Mouse (Mus musculus) limb, embryonic 11.5 days (tissue): Measurements from ENCODE around the gene 3110040M04Rik. TPM values are rescaled to one million over a fixed set of nuclear protein-coding genes. Genes with fewer than 3 reads are reported as not detected.

Source experiments
- ATAC-seq: fragments of 200-750 bp; cut with Nextera tagmentation; 2 replicates; pipeline ENCODE4 v1.8.0; 2017; ENCODE audit warnings: low read depth; ENCODE audit not compliant: insufficient number of reproducible peaks, low FRiP score, low TSS enrichment
- DNase-seq: peaks from one replicate; pipeline ENCODE4 v3.0.0-alpha.2; 2015; ENCODE audit warnings: low spot score
- H3K27ac ChIP-seq: fragments of 300-500 bp; sonication (generic); replicated peaks from 2 replicates; pipeline ENCODE4 v1.5.1; 2014; ENCODE audit warnings: low read depth, mild to moderate bottlenecking, low read length
- H3K27me3 ChIP-seq: fragments of 300-500 bp; sonication (generic); 2 replicates; pipeline ENCODE4 v1.6.1; 2014; ENCODE audit warnings: mild to moderate bottlenecking, low read length, mixed read lengths; ENCODE audit not compliant: control insufficient read depth, insufficient read depth
- H3K36me3 ChIP-seq: fragments of 300-500 bp; sonication (generic); 2 replicates; pipeline ENCODE4 v1.6.1; 2014; ENCODE audit warnings: mild to moderate bottlenecking, low read length, moderate library complexity, mixed read lengths; ENCODE audit not compliant: control insufficient read depth, insufficient read depth
- H3K4me1 ChIP-seq: fragments of 300-500 bp; sonication (generic); 2 replicates; pipeline ENCODE4 v1.6.1; 2014; ENCODE audit warnings: low read length, mixed read lengths; ENCODE audit not compliant: control insufficient read depth, insufficient read depth
- H3K4me2 ChIP-seq: fragments of 300-500 bp; sonication (generic); 2 replicates; pipeline ENCODE4 v1.6.1; 2014; ENCODE audit warnings: low read depth, mild to moderate bottlenecking, moderate library complexity; ENCODE audit not compliant: severe bottlenecking
- H3K4me3 ChIP-seq: fragments of 300-500 bp; sonication (generic); 2 replicates; pipeline ENCODE4 v1.5.1; 2014; ENCODE audit warnings: low read depth, low read length
- H3K9ac ChIP-seq: fragments of 300-500 bp; sonication (generic); 2 replicates; pipeline ENCODE4 v1.6.1; 2014; ENCODE audit warnings: mild to moderate bottlenecking, low read length
- H3K9me3 ChIP-seq: fragments of 300-500 bp; sonication (generic); 2 replicates; pipeline ENCODE4 v1.6.1; 2016; ENCODE audit warnings: low read length; ENCODE audit not compliant: control insufficient read depth
- WGBS: fragments of 180-500 bp; shearing (Covaris S2); extraction: QIAGEN DNeasy Blood & Tissue Kit; methylation state at CpG from one replicate; pipeline ENCODE4 v1.1.7; 2014; 5-methylcytosine and 5-hydroxymethylcytosine counted together
- polyA plus RNA-seq: library from polyadenylated mRNA; unstranded; fragments of >200 nt; fragmentation: Nextera tagmentation; extraction: Ambion mirVana; gene quantifications from 2 replicates; pipeline ENCODE4 v1.2.1, GENCODE M21; 2014

Gene 3110040M04Rik
- polyA plus RNA-seq, 1 experiment from 2014 or later: not detected

DNA sequence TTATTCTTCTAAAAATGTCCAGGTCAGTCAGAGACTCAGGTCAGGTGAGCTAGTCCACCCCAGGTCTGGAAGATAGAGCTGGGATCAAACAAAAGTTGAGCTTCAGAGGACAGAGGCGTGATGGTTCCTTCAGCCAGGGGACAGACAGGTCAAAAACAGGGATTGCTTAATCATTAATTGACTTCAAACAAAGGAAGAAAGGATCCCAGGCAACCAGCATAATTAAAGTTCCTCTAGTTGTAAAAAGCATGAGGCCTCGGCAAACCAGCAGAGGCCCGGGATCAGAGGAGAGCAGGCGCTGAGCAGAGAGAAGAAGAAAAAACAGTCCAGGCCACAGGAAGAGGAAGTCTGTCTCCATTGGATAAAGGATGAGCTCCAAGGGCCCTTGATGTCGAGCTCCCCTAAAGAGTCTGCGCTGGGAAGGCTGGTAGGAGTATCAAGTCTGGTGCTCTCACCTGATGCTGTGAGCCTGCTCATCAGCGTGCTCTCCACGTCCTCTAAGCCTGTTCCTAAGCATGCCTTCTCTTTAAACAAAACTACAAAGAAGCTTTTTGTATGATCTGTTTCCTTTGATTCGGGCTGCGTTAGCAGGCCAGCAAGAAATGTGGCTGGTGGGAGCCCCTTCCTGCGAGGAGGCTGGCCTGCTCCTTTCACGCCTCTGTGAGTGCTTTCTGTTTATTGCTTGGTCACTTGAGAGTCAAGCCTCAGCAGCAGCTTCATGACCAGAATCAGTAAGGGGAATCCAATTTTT is 36.4 kb upstream of the 3110040M04Rik start:
- no peak for ATAC-seq
- Histone ChIP-seq H3K9ac (no peak overlapping the region), H3K4me1 (0 out of 2 replicates have a peak, but pooled peaks cover 3% of the 10 kb centered on the region), H3K27me3 (no peaks in the 10 kb centered on the region), H3K4me2 (no peak overlapping the region), H3K27ac (no peak overlapping the region), H3K36me3 (no peaks in the 10 kb centered on the region), H3K9me3 (no peaks in the 10 kb centered on the region), H3K4me3 (no peak overlapping the region)
- WGBS: 18% methylated on average over 12 of the region's 12 CpGs
- DNase-seq: peak; percentile 25

- Histone ChIP-seq H3K9me3 (no peaks in the 10 kb centered on the region), H3K4me1 (0 out of 2 replicates have a peak, but pooled peaks cover 3% of the 10 kb centered on the region), H3K4me3 (no peak overlapping the region), H3K36me3 (no peaks in the 10 kb centered on the region), H3K9ac (no peak overlapping the region), H3K4me2 (no peak overlapping the region), H3K27ac (no peak overlapping the region), H3K27me3 (no peaks in the 10 kb centered on the region)
- DNase-seq (no peak), ATAC-seq (no peak)
- 66% methylated on average over 3 of the region's 3 CpGs for WGBS
Measured at GRCm38 (mm10) chr1:151168637-151169036, 35.3 kb upstream of the 3110040M04Rik start.

DNA sequence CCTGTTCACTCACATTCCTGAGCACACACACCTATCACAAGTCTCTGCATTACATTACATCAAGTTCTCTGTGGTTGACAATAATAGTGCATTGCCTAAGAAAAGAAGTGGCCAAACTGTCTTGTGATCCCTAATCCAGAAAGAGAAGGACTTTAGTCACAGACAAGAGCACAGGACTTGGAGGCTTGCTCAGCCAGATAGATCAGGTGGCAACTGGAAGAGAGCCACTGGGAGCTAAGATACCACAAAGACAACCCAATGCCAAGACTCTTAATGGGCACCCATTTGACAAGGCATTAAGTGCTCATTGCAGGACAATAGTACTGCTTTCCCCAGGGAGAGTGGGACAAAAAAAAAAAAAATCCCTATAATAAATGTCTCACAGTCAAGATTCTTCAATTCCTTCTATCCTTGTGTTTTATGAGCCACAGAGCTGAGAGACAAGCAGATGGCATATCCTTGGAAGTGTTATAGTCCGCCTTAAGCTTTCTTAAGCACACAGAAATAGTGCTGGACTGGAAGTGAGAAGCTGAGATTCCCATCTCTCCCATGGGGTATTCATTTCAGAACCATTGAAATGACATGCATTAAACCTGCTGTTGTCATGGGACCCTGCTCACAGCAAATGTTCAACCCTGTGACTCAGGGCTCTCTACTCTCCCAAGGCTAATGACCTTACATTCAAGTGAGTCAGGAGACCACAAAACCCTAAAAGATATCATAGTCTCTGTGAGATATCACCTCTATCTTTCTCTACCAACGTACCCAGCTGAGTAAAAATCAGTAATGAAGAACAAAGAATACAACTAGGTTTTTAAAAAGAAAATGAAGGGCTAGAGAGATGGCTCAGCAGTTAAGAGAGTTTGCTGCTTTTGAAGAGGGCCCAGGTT is 32.1 kb upstream of the 3110040M04Rik start:
- DNase-seq: no peak

DNA sequence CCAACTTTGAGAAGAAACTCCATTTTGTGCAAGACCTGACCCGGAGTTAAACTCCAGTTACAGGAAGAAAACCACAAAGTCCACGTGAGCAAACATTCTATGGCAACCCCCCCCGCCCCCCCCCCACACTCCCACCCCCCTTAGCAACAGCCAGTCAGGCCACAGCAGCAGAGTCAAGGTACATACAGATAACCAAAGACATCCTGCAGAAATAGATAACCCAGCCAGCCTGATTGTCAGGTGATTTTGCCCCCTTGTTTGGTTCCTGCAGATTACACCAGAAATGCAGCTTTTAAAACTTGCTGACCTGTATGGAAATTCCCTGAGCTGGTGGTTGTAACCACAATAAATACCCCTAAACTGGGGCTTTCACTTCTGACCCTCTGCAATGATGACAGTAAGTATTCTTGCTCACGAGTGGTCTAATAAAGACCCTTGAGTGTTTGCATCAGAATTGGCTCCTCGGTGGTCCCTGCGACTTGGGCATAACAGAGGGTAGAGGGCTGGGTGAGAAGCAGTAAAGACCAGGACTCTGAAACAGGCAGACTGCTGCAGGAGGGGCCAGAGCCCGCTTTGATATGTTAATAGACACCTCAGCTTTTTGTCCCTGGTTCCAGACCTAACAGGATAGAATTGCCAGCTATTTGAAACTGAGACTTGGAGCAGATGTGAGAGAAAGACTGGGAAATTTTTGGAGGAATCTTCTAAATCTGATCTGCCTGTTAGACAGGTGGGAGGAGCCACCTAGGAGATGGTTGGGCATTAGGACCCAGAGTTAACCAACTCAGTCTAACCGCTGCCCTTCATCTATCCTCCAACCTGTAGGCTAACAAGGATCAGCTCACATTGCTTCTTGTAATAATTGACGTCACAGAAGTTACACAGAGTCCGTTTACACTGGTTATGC is 26.6 kb upstream of the 3110040M04Rik start:
- H3K9ac ChIP-seq: no peak overlapping the region
- H3K27me3 ChIP-seq: no peaks in the 10 kb centered on the region
- peak; percentile 38 for DNase-seq
- no peaks in the 10 kb centered on the region for H3K36me3 ChIP-seq
- peak overlapping the region; percentile 20; the same call in 1 of the 2 replicates for H3K4me3 ChIP-seq
- peak overlapping the region; percentile 42 for H3K4me2 ChIP-seq
- ATAC-seq: peak; percentile 84; the same call in 1 of the 2 replicates
- no peaks in the 10 kb centered on the region for H3K9me3 ChIP-seq
- no peak overlapping the region for H3K27ac ChIP-seq
- WGBS: 16% methylated on average over 10 of the region's 10 CpGs
- 0 out of 2 replicates have a peak, but pooled peaks cover 2% of the 10 kb centered on the region for H3K4me1 ChIP-seq

More for the DNA sequence above, 32.1 kb upstream of the 3110040M04Rik start:
- H3K4me2 ChIP-seq: no peak overlapping the region
- no peaks in the 10 kb centered on the region for H3K36me3 ChIP-seq
- H3K4me1 ChIP-seq: 0 out of 2 replicates have a peak, but pooled peaks cover 3% of the 10 kb centered on the region
- H3K4me3 ChIP-seq: no peak overlapping the region
- WGBS: 84% methylated on average over 2 of the region's 2 CpGs
- H3K9ac ChIP-seq: no peak overlapping the region
- H3K27me3 ChIP-seq: no peaks in the 10 kb centered on the region
- no peaks in the 10 kb centered on the region for H3K9me3 ChIP-seq
- no peak overlapping the region for H3K27ac ChIP-seq
- no peak for ATAC-seq

GRCm38 (mm10) chr1:151177937-151178271 is 26.0 kb upstream of the 3110040M04Rik start:
- 0 out of 2 replicates have a peak, but pooled peaks cover 2% of the 10 kb centered on the region for H3K4me1 ChIP-seq
- DNase-seq (no peak), ATAC-seq (no peak; the same call in 1 of the 2 replicates)
- no peak overlapping the region for H3K27ac ChIP-seq
- H3K27me3 ChIP-seq: no peaks in the 10 kb centered on the region
- peak overlapping the region; percentile 20; the same call in 1 of the 2 replicates for H3K4me3 ChIP-seq
- no peaks in the 10 kb centered on the region for H3K9me3 ChIP-seq
- no peaks in the 10 kb centered on the region for H3K36me3 ChIP-seq
- peak overlapping the region; percentile 42 for H3K4me2 ChIP-seq
- 14% methylated on average over 4 of the region's 4 CpGs for WGBS
- H3K9ac ChIP-seq: no peak overlapping the region

- no peaks in the 10 kb centered on the region for H3K36me3 ChIP-seq
- no peaks in the 10 kb centered on the region for H3K9me3 ChIP-seq
- ATAC-seq: no peak
- H3K4me2 ChIP-seq: no peak overlapping the region
- no peak overlapping the region for H3K4me3 ChIP-seq
- no peaks in the 10 kb centered on the region for H3K27me3 ChIP-seq
- 43% methylated on average over 2 of the region's 2 CpGs for WGBS
- H3K27ac ChIP-seq: no peak overlapping the region
- H3K9ac ChIP-seq: no peak overlapping the region
- H3K4me1 ChIP-seq: 0 out of 2 replicates have a peak, but pooled peaks cover 2% of the 10 kb centered on the region
- DNase-seq: no peak
Measured at GRCm38 (mm10) chr1:151178505-151179083, 25.3 kb upstream of the 3110040M04Rik start.

DNA sequence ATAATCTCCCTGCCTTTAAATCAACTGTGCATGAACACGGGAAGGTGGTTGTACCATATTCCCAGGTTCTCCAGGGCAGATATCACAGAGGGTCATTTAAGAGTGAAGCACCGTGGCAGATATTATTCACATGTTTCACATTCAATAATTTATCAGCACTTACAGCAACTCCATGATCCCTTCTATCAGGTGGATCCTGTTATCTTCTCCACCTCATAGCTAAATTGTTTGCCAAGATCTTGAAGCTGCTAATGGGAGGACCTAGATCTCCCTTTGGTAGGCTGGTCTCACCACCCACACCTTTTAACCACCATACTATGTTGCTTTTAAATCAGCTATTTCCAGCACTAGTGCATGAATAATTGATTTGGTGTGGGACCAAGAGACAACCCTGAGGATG is 23.8 kb upstream of the 3110040M04Rik start:
- no peak for ATAC-seq
- 88% methylated on average over 2 of the region's 2 CpGs for WGBS

More for the DNA sequence above, 23.8 kb upstream of the 3110040M04Rik start:
- H3K4me3 ChIP-seq: no peak overlapping the region
- H3K27me3 ChIP-seq: no peaks in the 10 kb centered on the region
- H3K9ac ChIP-seq: no peak overlapping the region
- H3K4me2 ChIP-seq: no peak overlapping the region
- H3K27ac ChIP-seq: no peak overlapping the region
- no peaks in the 10 kb centered on the region for H3K36me3 ChIP-seq
- 0 out of 2 replicates have a peak, but pooled peaks cover 2% of the 10 kb centered on the region for H3K4me1 ChIP-seq
- DNase-seq: no peak
- H3K9me3 ChIP-seq: no peaks in the 10 kb centered on the region
